Mouse (Mus musculus) lung, embryonic 16.5 days (tissue): ENCODE measurements around the gene Nadsyn1. TPM values are rescaled to one million over a fixed set of nuclear protein-coding genes. Genes with fewer than 3 reads are reported as not detected.

Experiments
- ATAC-seq: fragments of 200-750 bp; cut with Nextera tagmentation; 2 replicates; pipeline ENCODE4 v1.8.0; 2017; ENCODE audit warnings: low read depth, mild to moderate bottlenecking, moderate library complexity
- H3K27ac ChIP-seq: fragments of 300-500 bp; sonication (generic); 2 replicates; pipeline ENCODE4 v1.5.1; 2014; ENCODE audit warnings: mild to moderate bottlenecking, control low read depth, low read length
- H3K27me3 ChIP-seq: fragments of 300-500 bp; sonication (generic); 2 replicates; pipeline ENCODE4 v1.6.1; 2014; ENCODE audit warnings: low read depth, low read length, mixed read lengths; ENCODE audit not compliant: control insufficient read depth, insufficient read depth
- H3K36me3 ChIP-seq: fragments of 300-500 bp; sonication (generic); 2 replicates; pipeline ENCODE4 v1.6.1; 2014; ENCODE audit warnings: low read length; ENCODE audit not compliant: control insufficient read depth, insufficient read depth
- H3K4me1 ChIP-seq: fragments of 300-500 bp; sonication (generic); replicated peaks from 2 replicates; pipeline ENCODE4 v1.6.1; 2014; ENCODE audit warnings: low read length, mixed read lengths; ENCODE audit not compliant: control insufficient read depth, insufficient read depth
- H3K4me2 ChIP-seq: fragments of 300-500 bp; sonication (generic); 2 replicates; pipeline ENCODE4 v1.6.1; 2014; ENCODE audit warnings: low read depth, low read length, control low read depth
- H3K4me3 ChIP-seq: fragments of 300-500 bp; sonication (generic); 2 replicates; pipeline ENCODE4 v1.5.1; 2014; ENCODE audit warnings: mild to moderate bottlenecking, low read length, control low read depth
- H3K9ac ChIP-seq: fragments of 300-500 bp; sonication (generic); 2 replicates; pipeline ENCODE4 v1.6.1; 2014; ENCODE audit warnings: low read length, control low read depth
- H3K9me3 ChIP-seq: fragments of 300-500 bp; sonication (generic); 2 replicates; pipeline ENCODE4 v1.6.1; 2016; ENCODE audit warnings: low read length; ENCODE audit not compliant: control insufficient read depth
- WGBS: fragments of 180-500 bp; shearing (Covaris S2); extraction: QIAGEN DNeasy Blood & Tissue Kit; methylation state at CpG from one replicate; pipeline ENCODE4 v1.1.7; 2014; 5-methylcytosine and 5-hydroxymethylcytosine counted together
- polyA plus RNA-seq: library from polyadenylated mRNA; unstranded; fragments of >200 nt; fragmentation: Nextera tagmentation; extraction: Ambion mirVana; gene quantifications from 2 replicates; pipeline ENCODE4 v1.2.1, GENCODE M21; 2015

Nadsyn1 gene
- polyA plus RNA-seq, 1 experiment from 2014 or later: 7.7 TPM

DNA sequence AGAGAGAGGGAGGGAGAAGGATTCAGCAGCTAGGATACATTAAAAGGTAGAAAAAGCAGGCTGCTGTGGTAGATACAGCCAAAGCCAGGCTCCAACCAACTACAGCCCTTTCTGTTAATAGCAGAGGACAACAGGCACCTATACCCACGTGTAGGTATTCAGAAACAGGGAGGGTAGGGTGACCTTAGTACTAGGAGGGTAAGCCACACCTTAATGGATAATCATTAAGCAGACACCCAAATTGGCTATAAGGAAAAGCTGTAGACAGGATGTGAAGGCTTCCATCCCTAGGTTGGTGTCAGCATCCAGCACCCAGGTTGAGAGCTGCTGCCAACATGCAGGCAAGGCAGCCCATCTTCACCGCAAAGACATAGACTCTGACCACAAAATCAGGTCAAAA, 1.4 kb downstream of the Nadsyn1 start:
- no peak overlapping the region for H3K9ac ChIP-seq
- no peak overlapping the region for H3K4me2 ChIP-seq
- no peak overlapping the region for H3K27ac ChIP-seq
- H3K4me1 ChIP-seq: peaks cover 9% of the 10 kb centered on the region
- no peaks in the 10 kb centered on the region for H3K27me3 ChIP-seq
- H3K4me3 ChIP-seq: no peak overlapping the region
- H3K36me3 ChIP-seq: peaks cover 8% of the 10 kb centered on the region
- ATAC-seq: no peak
- no peaks in the 10 kb centered on the region for H3K9me3 ChIP-seq
- WGBS: 79% methylated on average over 2 of the region's 2 CpGs

DNA sequence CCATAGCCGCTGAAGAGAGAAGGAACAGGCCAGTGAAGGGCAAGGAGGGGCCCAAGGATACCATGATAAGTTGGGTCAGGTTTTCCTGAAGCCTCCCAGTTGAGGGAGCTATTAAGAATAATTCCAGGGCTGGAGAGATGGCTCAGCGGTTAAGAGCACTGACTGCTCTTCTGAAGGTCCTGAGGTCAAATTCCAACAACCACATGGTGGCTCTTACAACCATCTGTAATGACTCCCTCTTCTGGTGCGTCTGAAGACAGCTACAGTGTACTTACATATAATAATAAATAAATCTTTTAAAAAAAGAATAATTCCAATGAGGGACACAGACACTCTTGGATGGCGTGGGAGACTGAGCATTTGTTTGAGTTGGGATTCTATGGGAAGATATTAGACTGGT, 3.4 kb downstream of the Nadsyn1 start:
- ATAC-seq: no peak
- Histone ChIP-seq H3K4me3 (no peak overlapping the region), H3K9me3 (no peaks in the 10 kb centered on the region), H3K36me3 (peaks cover 18% of the 10 kb centered on the region), H3K4me1 (peaks cover 9% of the 10 kb centered on the region), H3K27me3 (no peaks in the 10 kb centered on the region), H3K27ac (no peak overlapping the region), H3K9ac (no peak overlapping the region), H3K4me2 (no peak overlapping the region)
- WGBS: 71% methylated on average over 4 of the region's 4 CpGs

DNA sequence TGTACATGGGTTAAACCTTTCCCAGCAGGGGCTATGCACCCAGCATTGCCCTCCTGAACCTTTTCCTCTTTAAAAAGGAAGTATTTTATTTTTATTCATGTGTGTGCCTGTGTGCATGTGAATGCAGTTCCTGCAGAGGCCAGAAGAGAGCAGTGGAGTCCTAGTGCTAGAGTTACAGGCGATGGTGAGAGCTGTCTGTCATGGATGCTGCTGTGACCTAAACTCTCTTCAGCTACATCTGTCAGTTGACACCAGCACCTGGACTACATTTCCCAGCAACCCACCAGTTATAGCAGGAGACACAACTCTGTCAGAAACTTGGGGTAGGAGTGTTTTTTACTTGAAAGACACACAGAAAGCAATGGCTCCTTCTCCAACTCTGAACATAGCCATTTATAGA, 13.7 kb downstream of the Nadsyn1 start:
- Histone ChIP-seq H3K4me3 (no peak overlapping the region), H3K9ac (no peak overlapping the region), H3K27me3 (no peaks in the 10 kb centered on the region), H3K9me3 (no peaks in the 10 kb centered on the region), H3K27ac (no peak overlapping the region), H3K36me3 (peaks cover 29% of the 10 kb centered on the region), H3K4me2 (no peak overlapping the region), H3K4me1 (no peaks in the 10 kb centered on the region; the same call in 1 of the 2 replicates)
- no peak for ATAC-seq
- 44% methylated on average over 1 of the region's 1 CpGs for WGBS

DNA sequence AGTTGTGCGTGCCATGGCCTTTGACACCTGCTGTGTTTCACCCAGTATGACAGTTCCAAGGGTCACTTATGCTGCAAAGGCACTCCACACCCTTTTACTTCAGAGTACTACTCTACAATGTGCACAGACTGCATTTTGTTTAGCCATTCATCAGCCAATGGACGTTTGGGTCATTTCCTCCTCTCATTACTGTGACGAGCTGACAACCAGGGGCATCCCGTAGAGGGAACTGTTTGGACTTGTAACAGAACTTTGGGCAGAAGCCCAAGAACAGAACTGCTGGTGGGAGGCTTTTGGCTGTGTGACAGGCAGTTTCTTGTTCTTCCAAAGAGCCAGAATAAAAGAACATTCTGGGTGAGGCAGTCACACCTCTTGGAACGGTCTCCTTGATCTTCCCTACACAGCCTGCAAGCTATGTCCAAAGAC, 17.4 kb downstream of the Nadsyn1 start:
- no peak overlapping the region for H3K9ac ChIP-seq
- H3K4me3 ChIP-seq: no peak overlapping the region
- no peaks in the 10 kb centered on the region for H3K9me3 ChIP-seq
- no peak overlapping the region for H3K4me2 ChIP-seq
- no peaks in the 10 kb centered on the region for H3K27me3 ChIP-seq
- H3K36me3 ChIP-seq: peaks cover 29% of the 10 kb centered on the region
- H3K27ac ChIP-seq: no peak overlapping the region
- 52% methylated on average over 5 of the region's 5 CpGs for WGBS
- no peaks in the 10 kb centered on the region; the same call in 1 of the 2 replicates for H3K4me1 ChIP-seq
- ATAC-seq: peak; percentile 77

DNA sequence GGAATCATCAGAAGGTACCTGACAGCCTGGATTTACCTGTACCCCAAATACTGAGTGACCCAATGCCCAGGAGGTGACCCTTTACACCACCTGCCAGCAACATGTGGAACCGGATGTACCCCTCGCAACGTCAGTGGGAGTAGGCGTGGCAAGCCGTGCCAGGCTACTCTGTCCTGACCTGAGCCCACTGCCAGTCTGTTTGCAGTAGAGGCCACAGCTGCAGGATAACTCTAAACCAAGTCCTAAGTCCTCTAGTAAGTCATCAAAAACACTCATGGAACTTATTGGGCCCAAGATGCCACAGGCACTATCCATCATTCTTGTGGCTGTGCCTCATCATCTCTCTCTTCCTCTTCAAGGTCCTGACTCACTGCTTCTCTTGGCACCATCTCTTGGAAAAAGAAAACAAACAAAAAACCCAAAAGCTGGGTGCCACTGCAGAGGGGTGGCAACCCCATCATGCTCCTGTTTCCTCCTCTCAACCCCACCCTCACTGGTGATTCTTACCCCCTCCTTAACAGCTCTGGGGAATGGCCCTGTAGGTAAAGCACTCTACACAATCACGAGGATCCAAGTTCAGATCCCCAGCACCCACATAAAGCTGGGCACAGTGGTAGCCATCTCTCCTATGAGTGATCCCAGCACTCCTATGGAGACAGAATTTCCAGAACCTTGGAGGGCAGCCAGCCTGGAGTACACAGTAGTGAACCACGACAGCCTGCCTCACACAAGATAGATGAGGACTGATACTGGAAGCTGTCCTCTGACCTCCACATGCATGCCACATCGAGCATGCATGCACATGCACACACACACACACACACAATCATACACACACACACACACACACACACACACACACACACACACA, 21.2 kb downstream of the Nadsyn1 start:
- peaks cover 18% of the 10 kb centered on the region for H3K36me3 ChIP-seq
- H3K4me3 ChIP-seq: no peak overlapping the region
- no peak overlapping the region for H3K27ac ChIP-seq
- H3K4me2 ChIP-seq: no peak overlapping the region
- no peaks in the 10 kb centered on the region for H3K27me3 ChIP-seq
- no peak overlapping the region for H3K9ac ChIP-seq
- H3K4me1 ChIP-seq: no peaks in the 10 kb centered on the region; the same call in 1 of the 2 replicates
- WGBS: 85% methylated on average over 8 of the region's 8 CpGs
- no peak for ATAC-seq
- no peaks in the 10 kb centered on the region for H3K9me3 ChIP-seq

DNA sequence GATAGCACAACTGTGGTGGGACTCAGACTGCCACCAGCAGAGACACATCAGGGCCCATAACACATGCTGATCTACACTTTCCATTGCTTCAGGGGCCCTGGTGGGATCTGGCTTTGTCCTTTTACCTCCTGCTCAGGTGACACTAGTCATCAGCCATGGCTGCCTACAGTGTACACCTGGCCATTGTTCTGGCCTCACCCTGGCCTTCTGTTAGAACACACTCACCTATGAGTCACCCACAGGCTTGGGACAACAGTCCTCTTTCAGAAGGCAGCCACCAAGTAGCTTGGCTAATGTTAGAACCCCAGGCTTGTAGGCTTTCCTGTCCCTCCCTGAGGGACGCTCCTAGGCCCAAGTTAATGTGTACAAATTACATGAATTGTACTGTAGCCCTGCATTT, 21.9 kb downstream of the Nadsyn1 start:
- Histone ChIP-seq H3K4me1 (no peaks in the 10 kb centered on the region; the same call in 1 of the 2 replicates), H3K9me3 (no peaks in the 10 kb centered on the region), H3K27me3 (no peaks in the 10 kb centered on the region), H3K4me3 (no peak overlapping the region), H3K36me3 (peaks cover 18% of the 10 kb centered on the region), H3K27ac (no peak overlapping the region), H3K9ac (no peak overlapping the region), H3K4me2 (no peak overlapping the region)
- ATAC-seq: no peak
- WGBS: 97% methylated on average over 1 of the region's 1 CpGs

DNA sequence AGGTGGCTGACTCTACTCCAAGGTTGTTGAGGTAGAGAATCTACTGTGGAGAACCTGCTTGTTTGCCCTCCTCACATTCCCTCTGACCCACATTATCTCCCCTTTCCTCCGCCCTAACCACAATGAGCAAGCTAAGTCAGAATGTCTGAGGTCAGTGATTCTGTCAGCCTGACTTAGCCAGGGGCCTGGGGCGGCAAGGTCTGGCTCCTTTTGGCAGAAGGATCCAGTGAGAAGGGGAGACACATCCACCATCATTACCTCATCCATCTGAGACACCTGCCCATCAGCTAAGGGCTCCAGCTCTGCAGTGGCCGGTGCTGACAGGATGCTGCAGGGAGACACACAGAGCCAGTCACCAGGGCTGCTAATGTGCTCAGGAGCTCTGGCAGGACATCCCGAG, 23.9 kb downstream of the Nadsyn1 start:
- no peaks in the 10 kb centered on the region for H3K4me1 ChIP-seq
- no peaks in the 10 kb centered on the region for H3K27me3 ChIP-seq
- no peak for ATAC-seq
- WGBS: 73% methylated on average over 4 of the region's 4 CpGs
- no peak overlapping the region for H3K27ac ChIP-seq
- no peak overlapping the region for H3K4me2 ChIP-seq
- no peak overlapping the region for H3K9ac ChIP-seq
- H3K36me3 ChIP-seq: peaks cover 16% of the 10 kb centered on the region
- H3K4me3 ChIP-seq: no peak overlapping the region
- no peaks in the 10 kb centered on the region for H3K9me3 ChIP-seq

DNA sequence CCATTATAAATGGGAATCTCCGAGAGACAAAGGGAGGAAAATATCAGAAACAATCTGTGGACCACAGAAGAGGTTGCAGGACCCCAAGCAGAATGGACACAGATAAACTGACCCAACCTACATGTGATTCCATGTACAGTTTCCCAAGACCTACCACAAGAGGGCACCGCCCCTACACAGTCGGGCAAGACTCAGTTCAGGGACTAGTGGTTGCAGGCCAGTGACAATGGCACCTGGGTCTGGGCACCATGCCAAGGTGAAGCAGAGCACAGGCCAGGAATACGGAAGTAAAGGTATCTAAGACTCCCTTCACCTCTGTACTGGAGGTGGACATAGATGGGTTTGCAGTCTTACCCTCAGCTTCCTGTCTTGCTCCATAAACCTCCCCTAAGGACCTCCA, 29.5 kb downstream of the Nadsyn1 start:
- Histone ChIP-seq H3K4me3 (no peak overlapping the region), H3K27ac (no peak overlapping the region), H3K4me1 (no peaks in the 10 kb centered on the region), H3K9me3 (peaks cover 3% of the 10 kb centered on the region), H3K27me3 (no peaks in the 10 kb centered on the region), H3K9ac (no peak overlapping the region), H3K4me2 (no peak overlapping the region), H3K36me3 (peaks cover 2% of the 10 kb centered on the region)
- ATAC-seq: peak; percentile 68
- 36% methylated on average over 4 of the region's 4 CpGs for WGBS

DNA sequence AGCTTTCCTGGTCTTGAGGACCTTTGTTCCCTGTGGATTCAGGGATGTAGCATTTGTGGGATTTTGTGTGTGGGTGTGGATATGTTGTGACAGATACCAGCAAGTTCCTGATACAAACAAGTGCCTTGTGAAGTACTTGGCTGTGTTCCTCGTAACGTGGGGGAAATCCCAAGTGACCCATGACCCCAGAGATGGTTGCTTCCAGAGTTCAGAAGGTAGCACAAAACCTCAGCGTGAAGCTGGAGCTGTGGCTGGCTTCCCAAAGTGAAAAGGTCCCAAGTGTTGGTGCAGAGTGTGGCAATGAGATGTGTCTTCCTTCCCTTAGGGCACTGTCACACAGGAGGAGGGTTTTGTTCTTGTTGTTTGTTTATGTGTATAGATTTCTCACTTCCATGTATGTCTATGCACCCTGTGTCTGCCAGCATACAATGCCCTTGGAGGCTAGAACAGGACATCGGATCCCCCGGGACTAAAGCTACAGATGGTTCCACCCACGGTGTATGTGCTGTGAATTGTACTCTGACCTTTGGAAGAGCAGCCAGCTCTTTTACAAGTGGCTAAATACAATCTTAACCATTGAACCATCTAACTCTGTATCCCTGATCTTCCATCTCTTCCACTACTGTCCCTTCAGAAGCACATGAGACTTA, 30.2 kb downstream of the Nadsyn1 start:
- WGBS: 71% methylated on average over 6 of the region's 6 CpGs
- H3K9ac ChIP-seq: no peak overlapping the region

More for the DNA sequence above, 30.2 kb downstream of the Nadsyn1 start:
- Histone ChIP-seq H3K4me1 (no peaks in the 10 kb centered on the region), H3K27ac (no peak overlapping the region), H3K9me3 (peaks cover 3% of the 10 kb centered on the region), H3K4me2 (no peak overlapping the region), H3K27me3 (no peaks in the 10 kb centered on the region), H3K36me3 (no peaks in the 10 kb centered on the region; the same call in 1 of the 2 replicates), H3K4me3 (no peak overlapping the region)
- no peak for ATAC-seq
